Mouse (Mus musculus) erythroblast, embryonic 14.5 days (primary cell): ENCODE data around the gene Slc5a10.

Source experiments
- GATA1 ChIP-seq: IDR thresholded peaks from 2 replicates; pipeline ENCODE4 v1.6.1; 2012; ENCODE audit warnings: low read length, inconsistent platforms, mixed read lengths
- TAL1 ChIP-seq: IDR thresholded peaks from 3 replicates; pipeline ENCODE4 v1.6.1; 2012; ENCODE audit warnings: low read length, inconsistent platforms, mixed read lengths

DNA sequence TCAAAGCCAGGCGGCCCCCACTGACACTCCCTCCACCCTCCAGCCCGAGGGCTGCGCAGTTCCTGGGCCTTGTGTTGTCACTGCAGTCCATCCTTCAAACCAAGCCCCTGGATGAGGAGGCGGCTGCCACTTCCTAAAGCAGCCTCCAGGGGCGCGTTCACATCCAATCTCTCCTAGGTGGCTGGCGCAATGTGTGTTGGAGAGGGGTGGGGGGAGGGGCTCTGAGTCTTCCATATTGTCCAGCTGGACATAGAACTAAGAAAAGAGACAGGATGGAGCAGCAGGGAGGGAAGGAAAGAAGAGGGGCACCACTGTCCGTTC lies 45.8 kb downstream of the Slc5a10 start:
- TF ChIP-seq GATA1 = no peak
- no peak for TF ChIP-seq TAL1
